Mouse (Mus musculus) limb, embryonic 10.5 days (tissue): Measurements from ENCODE around the gene Mgll. TPM values are rescaled to one million over a fixed set of nuclear protein-coding genes. Genes with fewer than 3 reads are reported as not detected.

Experiments
- DNase-seq: peaks from one replicate; pipeline ENCODE4 v3.0.0-alpha.2; 2017; ENCODE audit warnings: low spot score
- H3K27ac ChIP-seq: fragments of 300-500 bp; sonication (generic); 2 replicates; pipeline ENCODE4 v1.5.1; 2016; ENCODE audit warnings: mild to moderate bottlenecking
- H3K27me3 ChIP-seq: fragments of 300-500 bp; sonication (generic); 2 replicates; pipeline ENCODE4 v1.6.1; 2016; ENCODE audit warnings: low read depth, mild to moderate bottlenecking; ENCODE audit not compliant: poor library complexity, severe bottlenecking
- H3K36me3 ChIP-seq: fragments of 300-500 bp; sonication (generic); 2 replicates; pipeline ENCODE4 v1.6.1; 2016; ENCODE audit warnings: mild to moderate bottlenecking, moderate library complexity
- H3K4me1 ChIP-seq: fragments of 300-500 bp; sonication (generic); 2 replicates; pipeline ENCODE4 v1.6.1; 2016
- H3K4me3 ChIP-seq: fragments of 300-500 bp; sonication (generic); 2 replicates; pipeline ENCODE4 v1.5.1; 2016; ENCODE audit warnings: mild to moderate bottlenecking, moderate library complexity
- H3K9me3 ChIP-seq: fragments of 300-500 bp; sonication (generic); replicated peaks from 2 replicates; pipeline ENCODE4 v1.6.1; 2016; ENCODE audit warnings: mild to moderate bottlenecking
- WGBS: fragments of 180-500 bp; shearing (Covaris S2); methylation state at CpG from one replicate; pipeline ENCODE4 v1.1.7; 2016; 5-methylcytosine and 5-hydroxymethylcytosine counted together
- polyA plus RNA-seq: library from polyadenylated mRNA; unstranded; fragments of >200 nt; fragmentation: Nextera tagmentation; extraction: Ambion mirVana; gene quantifications from 2 replicates; pipeline ENCODE4 v1.2.1, GENCODE M21; 2016

Gene Mgll
- polyA plus RNA-seq, 1 experiment from 2014 or later: 3.3 TPM

- Histone ChIP-seq H3K36me3 (no peaks in the 10 kb centered on the region), H3K4me3 (no peak overlapping the region), H3K4me1 (peaks cover 49% of the 10 kb centered on the region), H3K27ac (no peak overlapping the region), H3K9me3 (no peaks in the 10 kb centered on the region), H3K27me3 (no peaks in the 10 kb centered on the region)
- DNase-seq: no peak
- 90% methylated on average over 17 of the region's 17 CpGs for WGBS
Measured at GRCm38 (mm10) chr6:88804966-88805577, 80.9 kb downstream of the Mgll start.

GRCm38 (mm10) chr6:88809091-88810037 lies 85.2 kb downstream of the Mgll start:
- Histone ChIP-seq H3K36me3 (no peaks in the 10 kb centered on the region), H3K27me3 (no peaks in the 10 kb centered on the region), H3K27ac (peak overlapping the region; percentile 44; the same call in 1 of the 2 replicates), H3K4me1 (peaks cover 53% of the 10 kb centered on the region), H3K4me3 (no peak overlapping the region), H3K9me3 (no peaks in the 10 kb centered on the region)
- WGBS: 67% methylated on average over 23 of the region's 23 CpGs
- DNase-seq: no peak

GRCm38 (mm10) chr6:88810291-88810690 lies 86.1 kb downstream of the Mgll start:
- Histone ChIP-seq H3K4me3 (no peak overlapping the region), H3K36me3 (no peaks in the 10 kb centered on the region), H3K9me3 (no peaks in the 10 kb centered on the region), H3K27ac (peak overlapping the region; percentile 19; the same call in 1 of the 2 replicates), H3K27me3 (no peaks in the 10 kb centered on the region), H3K4me1 (peaks cover 53% of the 10 kb centered on the region)
- DNase-seq: no peak
- WGBS: 35% methylated on average over 3 of the region's 3 CpGs

- no peak for DNase-seq
- H3K4me3 ChIP-seq: no peak overlapping the region
- no peaks in the 10 kb centered on the region for H3K36me3 ChIP-seq
- peak overlapping the region; percentile 61 for H3K27ac ChIP-seq
- WGBS: 43% methylated on average over 7 of the region's 7 CpGs
- no peaks in the 10 kb centered on the region for H3K27me3 ChIP-seq
- no peaks in the 10 kb centered on the region for H3K9me3 ChIP-seq
- peaks cover 53% of the 10 kb centered on the region for H3K4me1 ChIP-seq
Measured at GRCm38 (mm10) chr6:88811396-88811795, 87.2 kb downstream of the Mgll start.

- Histone ChIP-seq H3K27ac (peak overlapping the region; percentile 61), H3K4me1 (peaks cover 52% of the 10 kb centered on the region), H3K9me3 (no peaks in the 10 kb centered on the region), H3K36me3 (no peaks in the 10 kb centered on the region), H3K4me3 (no peak overlapping the region), H3K27me3 (no peaks in the 10 kb centered on the region)
- DNase-seq: no peak
- 56% methylated on average over 7 of the region's 7 CpGs for WGBS
Measured at GRCm38 (mm10) chr6:88811880-88812400, 87.7 kb downstream of the Mgll start.

GRCm38 (mm10) chr6:88812886-88813285 lies 88.7 kb downstream of the Mgll start:
- 66% methylated on average over 3 of the region's 3 CpGs for WGBS
- H3K4me1 ChIP-seq: peaks cover 42% of the 10 kb centered on the region
- H3K4me3 ChIP-seq: no peak overlapping the region
- no peaks in the 10 kb centered on the region for H3K9me3 ChIP-seq
- H3K27ac ChIP-seq: no peak overlapping the region; the same call in 1 of the 2 replicates
- H3K27me3 ChIP-seq: no peaks in the 10 kb centered on the region
- H3K36me3 ChIP-seq: no peaks in the 10 kb centered on the region
- DNase-seq: no peak

GRCm38 (mm10) chr6:88813832-88814231 lies 89.6 kb downstream of the Mgll start:
- Histone ChIP-seq H3K9me3 (no peaks in the 10 kb centered on the region), H3K4me1 (peaks cover 39% of the 10 kb centered on the region), H3K4me3 (no peak overlapping the region), H3K27me3 (no peaks in the 10 kb centered on the region), H3K27ac (peak overlapping the region; percentile 37; the same call in 1 of the 2 replicates), H3K36me3 (no peaks in the 10 kb centered on the region)
- no peak for DNase-seq
- 83% methylated on average over 10 of the region's 10 CpGs for WGBS

- Histone ChIP-seq H3K9me3 (no peaks in the 10 kb centered on the region), H3K4me1 (peaks cover 30% of the 10 kb centered on the region), H3K27ac (no peak overlapping the region), H3K27me3 (no peaks in the 10 kb centered on the region), H3K4me3 (no peak overlapping the region), H3K36me3 (no peaks in the 10 kb centered on the region)
- no peak for DNase-seq
- 88% methylated on average over 3 of the region's 3 CpGs for WGBS
Measured at GRCm38 (mm10) chr6:88815036-88815435, 90.8 kb downstream of the Mgll start.

GRCm38 (mm10) chr6:88815489-88815888 lies 91.3 kb downstream of the Mgll start:
- no peaks in the 10 kb centered on the region for H3K27me3 ChIP-seq
- 93% methylated on average over 3 of the region's 3 CpGs for WGBS
- DNase-seq: no peak
- no peaks in the 10 kb centered on the region for H3K36me3 ChIP-seq
- H3K9me3 ChIP-seq: no peaks in the 10 kb centered on the region
- no peak overlapping the region for H3K4me3 ChIP-seq
- peaks cover 26% of the 10 kb centered on the region for H3K4me1 ChIP-seq
- 0 out of 2 replicates have a peak overlapping the region, but pooled peaks have one; percentile 14 for H3K27ac ChIP-seq

GRCm38 (mm10) chr6:88816913-88817312 lies 92.7 kb downstream of the Mgll start:
- DNase-seq: no peak
- Histone ChIP-seq H3K9me3 (no peaks in the 10 kb centered on the region), H3K4me3 (no peak overlapping the region), H3K27me3 (no peaks in the 10 kb centered on the region), H3K36me3 (no peaks in the 10 kb centered on the region), H3K27ac (no peak overlapping the region), H3K4me1 (peaks cover 20% of the 10 kb centered on the region)
- 88% methylated on average over 3 of the region's 3 CpGs for WGBS

- WGBS: 40% methylated on average over 3 of the region's 3 CpGs
- peaks cover 17% of the 10 kb centered on the region for H3K4me1 ChIP-seq
- no peak overlapping the region for H3K27ac ChIP-seq
- no peaks in the 10 kb centered on the region for H3K36me3 ChIP-seq
- H3K4me3 ChIP-seq: no peak overlapping the region
- 0 out of 2 replicates have a peak, but pooled peaks cover 6% of the 10 kb centered on the region for H3K27me3 ChIP-seq
- DNase-seq: no peak
- no peaks in the 10 kb centered on the region for H3K9me3 ChIP-seq
Measured at GRCm38 (mm10) chr6:88820853-88821252, 96.6 kb downstream of the Mgll start.

GRCm38 (mm10) chr6:88821294-88821693 lies 97.1 kb downstream of the Mgll start:
- H3K9me3 ChIP-seq: no peaks in the 10 kb centered on the region
- no peak overlapping the region for H3K27ac ChIP-seq
- H3K4me3 ChIP-seq: no peak overlapping the region
- no peak for DNase-seq
- no peaks in the 10 kb centered on the region for H3K36me3 ChIP-seq
- H3K27me3 ChIP-seq: 0 out of 2 replicates have a peak, but pooled peaks cover 6% of the 10 kb centered on the region
- WGBS: 96% methylated on average over 6 of the region's 6 CpGs
- H3K4me1 ChIP-seq: peaks cover 20% of the 10 kb centered on the region

- H3K36me3 ChIP-seq: no peaks in the 10 kb centered on the region
- H3K9me3 ChIP-seq: no peaks in the 10 kb centered on the region
- H3K4me1 ChIP-seq: peaks cover 26% of the 10 kb centered on the region
- H3K4me3 ChIP-seq: no peak overlapping the region
- WGBS: 77% methylated on average over 11 of the region's 11 CpGs
- no peak for DNase-seq
- H3K27me3 ChIP-seq: 0 out of 2 replicates have a peak, but pooled peaks cover 6% of the 10 kb centered on the region
- H3K27ac ChIP-seq: peak overlapping the region; percentile 42; the same call in 1 of the 2 replicates
Measured at GRCm38 (mm10) chr6:88821901-88822300, 97.7 kb downstream of the Mgll start.
